Mouse (Mus musculus) heart, embryonic 14.5 days (tissue): ENCODE results near the gene Emid1. TPM values are rescaled to one million over a fixed set of nuclear protein-coding genes. Genes with fewer than 3 reads are reported as not detected.

Experiments used
- ATAC-seq: fragments of 200-750 bp; cut with Nextera tagmentation; 2 replicates; pipeline ENCODE4 v1.8.0; 2017; ENCODE audit warnings: low read depth, moderate TSS enrichment; ENCODE audit not compliant: insufficient number of reproducible peaks, insufficient read depth, low FRiP score
- H3K27ac ChIP-seq, 2 experiments: fragments of 200-500 bp in 1 of 2; fragments of 300-500 bp in 1 of 2; sonication (generic) in 1 of 2; replicated peaks in 1 of 2; 2 replicates each; pipeline ENCODE4 v1.5.1; 2012 to 2014; ENCODE audit warnings: low read depth in 2 of 2, low read length in 2 of 2, control low read depth in 1 of 2, mild to moderate bottlenecking in 1 of 2, mixed read lengths in 1 of 2; ENCODE audit not compliant: control insufficient read depth in 1 of 2, insufficient read depth in 1 of 2
- H3K27me3 ChIP-seq: fragments of 300-500 bp; sonication (generic); 2 replicates; pipeline ENCODE4 v1.6.1; 2014; ENCODE audit warnings: mild to moderate bottlenecking, low read length, control low read depth; ENCODE audit not compliant: control insufficient read depth, insufficient read depth
- H3K36me3 ChIP-seq: fragments of 300-500 bp; sonication (generic); 2 replicates; pipeline ENCODE4 v1.6.1; 2014; ENCODE audit warnings: mild to moderate bottlenecking, control low read depth, low read length, mixed read lengths; ENCODE audit not compliant: control insufficient read depth, insufficient read depth
- H3K4me1 ChIP-seq, 2 experiments: fragments of 200-500 bp in 1 of 2; fragments of 300-500 bp in 1 of 2; sonication (generic) in 1 of 2; 2 replicates each; pipeline ENCODE4 v1.6.1; 2012 to 2014; ENCODE audit warnings: low read length in 2 of 2, control low read depth in 1 of 2, mixed read lengths in 1 of 2; ENCODE audit not compliant: control insufficient read depth in 2 of 2, insufficient read depth in 2 of 2
- H3K4me2 ChIP-seq: fragments of 300-500 bp; sonication (generic); 2 replicates; pipeline ENCODE4 v1.6.1; 2014; ENCODE audit warnings: mild to moderate bottlenecking, low read length
- H3K4me3 ChIP-seq, 2 experiments: fragments of 200-500 bp in 1 of 2; fragments of 300-500 bp in 1 of 2; sonication (generic) in 1 of 2; 2 replicates each; pipeline ENCODE4 v1.5.1; 2012 to 2014; ENCODE audit warnings: low read length in 2 of 2, mild to moderate bottlenecking in 2 of 2, control low read depth in 1 of 2, low read depth in 1 of 2, moderate library complexity in 1 of 2; ENCODE audit not compliant: control insufficient read depth in 1 of 2, insufficient read depth in 1 of 2
- H3K9ac ChIP-seq: fragments of 300-500 bp; sonication (generic); 2 replicates; pipeline ENCODE4 v1.6.1; 2014; ENCODE audit warnings: mild to moderate bottlenecking, low read length
- H3K9me3 ChIP-seq: fragments of 300-500 bp; sonication (generic); 2 replicates; pipeline ENCODE4 v1.6.1; 2016; ENCODE audit warnings: low read length, control low read depth; ENCODE audit not compliant: control insufficient read depth
- WGBS: fragments of 180-500 bp; shearing (Covaris S2); extraction: QIAGEN DNeasy Blood & Tissue Kit; methylation state at CpG from one replicate; pipeline ENCODE4 v1.1.7; 2014; 5-methylcytosine and 5-hydroxymethylcytosine counted together
- polyA plus RNA-seq: library from polyadenylated mRNA; unstranded; fragments of >200 nt; fragmentation: Nextera tagmentation; extraction: Ambion mirVana; gene quantifications from 2 replicates; pipeline ENCODE4 v1.2.1, GENCODE M21; 2014

The Emid1 gene
- polyA plus RNA-seq, 1 experiment from 2014 or later: 6.8 TPM

- WGBS: 19% methylated on average over 7 of the region's 7 CpGs
- Histone ChIP-seq H3K27me3 (peaks cover 16% of the 10 kb centered on the region), H3K27ac (no peak overlapping the region), H3K9me3 (no peaks in the 10 kb centered on the region), H3K9ac (no peak overlapping the region), H3K4me1 (peaks cover 12 to 20% of the 10 kb centered on the region in 2 experiments), H3K36me3 (no peaks in the 10 kb centered on the region), H3K4me3 (no peak overlapping the region), H3K4me2 (no peak overlapping the region)
- no peak for ATAC-seq
Measured at GRCm38 (mm10) chr11:5149249-5149648, 2.8 kb downstream of the Emid1 start.

- 81% methylated on average over 3 of the region's 3 CpGs for WGBS
- no peak overlapping the region for H3K9ac ChIP-seq
- no peak overlapping the region for H3K4me3 ChIP-seq
- peaks cover 22% of the 10 kb centered on the region in 2 experiments for H3K4me1 ChIP-seq
- no peak for ATAC-seq
- H3K9me3 ChIP-seq: no peaks in the 10 kb centered on the region
- H3K27ac ChIP-seq: no peak overlapping the region
- H3K4me2 ChIP-seq: no peak overlapping the region
- peaks cover 8% of the 10 kb centered on the region; the same call in 1 of the 2 replicates for H3K27me3 ChIP-seq
- H3K36me3 ChIP-seq: no peaks in the 10 kb centered on the region
Measured at GRCm38 (mm10) chr11:5145600-5145999, 6.5 kb downstream of the Emid1 start.

GRCm38 (mm10) chr11:5141965-5142364 lies 10.1 kb downstream of the Emid1 start:
- Histone ChIP-seq H3K27me3 (no peaks in the 10 kb centered on the region), H3K9ac (no peak overlapping the region), H3K4me1 (peaks cover 16 to 17% of the 10 kb centered on the region in 2 experiments), H3K4me2 (no peak overlapping the region), H3K4me3 (no peak overlapping the region), H3K9me3 (no peaks in the 10 kb centered on the region), H3K36me3 (no peaks in the 10 kb centered on the region), H3K27ac (no peak overlapping the region)
- 88% methylated on average over 2 of the region's 2 CpGs for WGBS
- ATAC-seq: no peak

DNA sequence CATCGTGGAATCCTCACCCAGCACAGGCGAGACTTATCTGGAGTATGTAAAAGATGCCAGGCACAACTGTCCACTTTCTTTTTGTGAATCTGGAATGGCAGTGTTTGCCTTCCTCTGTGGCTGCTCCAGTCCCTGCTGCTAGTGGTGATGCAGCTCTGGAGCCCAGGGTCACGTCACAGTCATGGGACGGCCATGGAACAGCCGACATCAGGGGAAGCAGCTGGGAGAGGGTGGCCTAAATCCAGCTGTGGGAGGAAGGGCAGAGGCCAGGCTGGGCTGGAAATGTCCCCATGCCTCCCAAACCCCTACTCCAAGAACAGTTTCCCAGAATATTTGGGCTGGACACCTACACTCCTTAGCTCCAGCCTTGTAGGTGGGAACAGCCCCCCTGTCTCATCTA lies 10.8 kb downstream of the Emid1 start:
- ATAC-seq: no peak
- WGBS: 41% methylated on average over 5 of the region's 5 CpGs
- H3K27ac ChIP-seq: peak overlapping the region; percentile 61 to 70; a peak in 2 of 4 replicates
- H3K9me3 ChIP-seq: no peaks in the 10 kb centered on the region
- H3K4me1 ChIP-seq: peaks cover 16 to 17% of the 10 kb centered on the region in 2 experiments
- H3K27me3 ChIP-seq: no peaks in the 10 kb centered on the region
- no peak overlapping the region for H3K4me2 ChIP-seq
- H3K36me3 ChIP-seq: no peaks in the 10 kb centered on the region
- H3K4me3 ChIP-seq: no peak overlapping the region
- H3K9ac ChIP-seq: peak overlapping the region; percentile 44; the same call in 1 of the 2 replicates

DNA sequence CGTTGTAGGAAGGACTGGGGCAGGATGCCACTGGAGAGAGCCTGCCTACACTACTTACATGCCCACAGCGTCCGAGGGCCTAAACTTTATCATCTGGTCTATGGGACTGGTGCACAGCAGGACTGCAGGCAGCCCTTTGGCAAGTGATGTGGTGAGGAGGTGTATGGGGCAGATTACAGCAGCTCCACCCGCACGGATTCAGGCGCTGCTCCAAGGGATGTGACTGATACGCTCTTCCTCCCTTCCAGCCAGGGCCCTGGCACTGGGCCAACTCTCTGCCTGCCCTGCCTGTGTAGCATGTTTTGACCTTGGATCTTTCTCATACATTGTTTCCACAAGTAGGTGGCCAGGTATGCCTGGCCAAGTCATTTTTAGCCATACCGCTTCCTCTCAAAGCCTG lies 11.4 kb downstream of the Emid1 start:
- H3K4me2 ChIP-seq: no peak overlapping the region
- peak; percentile 73 for ATAC-seq
- peak overlapping the region; percentile 61 to 70; a peak in 2 of 4 replicates for H3K27ac ChIP-seq
- H3K9ac ChIP-seq: no peak overlapping the region; the same call in 1 of the 2 replicates
- H3K27me3 ChIP-seq: no peaks in the 10 kb centered on the region
- H3K36me3 ChIP-seq: no peaks in the 10 kb centered on the region
- no peak overlapping the region for H3K4me3 ChIP-seq
- peaks cover 17 to 19% of the 10 kb centered on the region in 2 experiments for H3K4me1 ChIP-seq
- no peaks in the 10 kb centered on the region for H3K9me3 ChIP-seq
- 4% methylated on average over 8 of the region's 8 CpGs for WGBS

DNA sequence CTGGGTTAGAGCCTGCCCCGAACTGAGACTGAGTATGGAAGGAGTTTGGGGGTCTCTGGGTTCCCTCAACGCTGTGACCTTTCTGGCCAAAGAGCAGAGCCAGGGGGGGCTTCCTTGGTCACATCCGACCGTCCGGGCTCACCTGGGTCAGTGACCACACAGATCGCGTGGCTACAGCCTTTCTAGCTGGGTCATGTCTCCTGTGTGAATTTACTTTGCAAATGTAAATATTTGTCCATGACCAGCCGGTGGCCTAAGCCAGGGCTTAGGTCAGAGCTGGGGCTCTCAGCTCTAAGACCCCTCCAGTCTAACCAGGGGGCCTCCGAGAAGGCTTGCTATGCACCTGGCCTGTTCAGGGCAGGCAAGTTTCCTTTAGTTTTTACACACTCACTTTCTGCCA lies 12.7 kb downstream of the Emid1 start:
- 91% methylated on average over 9 of the region's 9 CpGs for WGBS
- Histone ChIP-seq H3K4me2 (no peak overlapping the region), H3K4me1 (peaks cover 17 to 19% of the 10 kb centered on the region in 2 experiments), H3K27ac (no peak overlapping the region), H3K9me3 (no peaks in the 10 kb centered on the region), H3K36me3 (no peaks in the 10 kb centered on the region), H3K9ac (no peak overlapping the region), H3K4me3 (no peak overlapping the region), H3K27me3 (no peaks in the 10 kb centered on the region)
- no peak for ATAC-seq

GRCm38 (mm10) chr11:5138642-5139041 lies 13.4 kb downstream of the Emid1 start:
- H3K27me3 ChIP-seq: no peaks in the 10 kb centered on the region
- H3K27ac ChIP-seq: no peak overlapping the region
- ATAC-seq: no peak
- no peak overlapping the region for H3K4me2 ChIP-seq
- peaks cover 17 to 19% of the 10 kb centered on the region in 2 experiments for H3K4me1 ChIP-seq
- no peaks in the 10 kb centered on the region for H3K36me3 ChIP-seq
- H3K9me3 ChIP-seq: no peaks in the 10 kb centered on the region
- 66% methylated on average over 2 of the region's 2 CpGs for WGBS
- no peak overlapping the region for H3K4me3 ChIP-seq
- no peak overlapping the region for H3K9ac ChIP-seq

- no peaks in the 10 kb centered on the region for H3K36me3 ChIP-seq
- H3K27ac ChIP-seq: no peak overlapping the region
- H3K4me1 ChIP-seq: peaks cover 10 to 13% of the 10 kb centered on the region in 2 experiments
- H3K4me2 ChIP-seq: no peak overlapping the region
- WGBS: 60% methylated on average over 11 of the region's 11 CpGs
- H3K9ac ChIP-seq: no peak overlapping the region
- no peaks in the 10 kb centered on the region for H3K9me3 ChIP-seq
- ATAC-seq: no peak
- H3K4me3 ChIP-seq: no peak overlapping the region
- H3K27me3 ChIP-seq: no peaks in the 10 kb centered on the region
Measured at GRCm38 (mm10) chr11:5135914-5136313, 16.1 kb downstream of the Emid1 start.
